Mouse (Mus musculus) layer of hippocampus, adult 6 months (tissue): ENCODE data around the gene Wdr70. TPM values are rescaled to one million over a fixed set of nuclear protein-coding genes. Genes with fewer than 3 reads are reported as not detected.

ENCODE experiments used
- long read RNA-seq, 2 experiments: library from polyadenylated mRNA; unstranded; transcript quantifications; one replicate each; pipeline ENCODE4 v2.0.0; 2019 to 2020
- microRNA-seq: library from miRNA; unstranded; fragments of <30 nt; microRNA quantifications from one replicate; pipeline ENCODE4 v1.2.0, GENCODE M21; 2020
- polyA plus RNA-seq: library from polyadenylated mRNA; unstranded; fragments of <200 nt; fragmentation: Nextera tagmentation; gene quantifications from 2 replicates; pipeline ENCODE4 v1.2.3, GENCODE M21; 2021

Gene Wdr70
- polyA plus RNA-seq, result 42.8 and 46.6 TPM in 2 replicates
- long read RNA-seq, experiment 1, transcript Wdr70-201 (18 exons, 2,126 nt), result minor isoform, 8 of 46 reads
- long read RNA-seq, experiment 1, transcript Wdr70-203 (4 exons, 1,130 nt), result major isoform, 28 of 46 reads
- long read RNA-seq, experiment 1, partial matches to known transcripts, result 5 of 46 reads
- long read RNA-seq, experiment 1, other reads (novel, unspliced or antisense), result 5 of 46 reads
- long read RNA-seq, experiment 2, transcript Wdr70-203 (4 exons, 1,130 nt), result major isoform, 46 of 96 reads
- long read RNA-seq, experiment 2, transcript Wdr70-201 (18 exons, 2,126 nt), result minor isoform, 43 of 96 reads
- long read RNA-seq, experiment 2, partial matches to known transcripts, result 5 of 96 reads
- long read RNA-seq, experiment 2, other reads (novel, unspliced or antisense), result 2 of 96 reads

GRCm38 (mm10) chr15:8098774-8099749 lies at the start of gene Wdr70:
Gene Wdr70 (minus strand): TSS chr15:8099209.

DNA sequence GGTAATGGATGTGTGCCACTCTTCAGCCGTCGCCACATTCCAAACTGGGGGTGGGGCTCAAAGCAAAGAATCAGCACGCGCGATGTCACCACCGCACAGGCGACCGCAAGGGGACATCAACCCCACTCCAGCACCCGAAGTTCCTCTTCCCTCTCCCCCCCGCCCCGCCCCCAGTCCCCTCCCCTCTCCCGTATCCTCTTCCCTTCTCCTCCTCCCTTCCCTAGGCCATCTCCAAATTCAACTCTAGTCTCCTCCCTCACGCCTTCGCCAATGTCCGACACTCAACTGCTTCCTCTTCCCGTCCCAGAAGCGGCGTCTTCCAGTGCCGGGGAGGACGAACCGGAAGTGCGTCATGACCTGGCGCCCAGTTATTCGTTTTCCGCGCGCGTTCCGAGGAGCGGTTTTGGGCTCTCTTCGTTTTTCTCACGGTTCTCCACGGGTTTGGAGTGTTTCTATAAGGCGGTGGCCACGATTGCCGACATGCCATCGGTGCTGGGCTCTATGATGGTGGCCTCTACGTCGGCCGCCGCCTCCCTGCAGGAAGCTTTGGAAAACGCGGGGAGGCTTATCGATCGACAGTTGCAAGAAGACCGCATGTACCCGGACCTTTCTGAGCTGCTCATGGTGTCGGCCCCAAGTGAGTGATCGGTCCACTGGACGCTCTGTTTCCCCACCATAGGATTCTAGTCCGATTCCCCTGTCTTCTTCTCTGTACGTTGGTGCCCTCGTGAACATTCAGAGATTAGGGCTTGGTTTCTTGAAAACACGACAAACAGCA lies 10.1 kb upstream of the Wdr70 start, which contains the start of gene Nup155:
Nup155 (plus strand) TSS at position 308 of the 778 bp plus-strand sequence.

Small RNA genes lying within 50 kb of the gene (microRNA-seq; reads per million reads assigned to microRNA genes)
- not detected for gene Gm27529

Other genes starting within 250 kb of the Wdr70 start
- 1.2 and 1.4 TPM in 2 replicates for gene Nup155, start 10.1 kb upstream of the Wdr70 start, polyA plus RNA-seq
- gene Cplane1, start 69.9 kb upstream of the Wdr70 start, polyA plus RNA-seq, result 1.8 and 1.9 TPM in 2 replicates